Mouse (Mus musculus) urinary bladder, adult 2 months (tissue): ENCODE results near the gene Ikbip. TPM values are rescaled to one million over a fixed set of nuclear protein-coding genes. Genes with fewer than 3 reads are reported as not detected.

Source experiments
- polyA plus RNA-seq: library from polyadenylated mRNA; depleted of rRNA; stranded (reverse); fragments of >200 nt; gene quantifications from 2 replicates; pipeline ENCODE4 v1.2.3, GENCODE M21; 2012; rRNA removed

Ikbip gene
- polyA plus RNA-seq, 1 experiment = 42.1 TPM

Other genes with a start within 250 kb of the Ikbip start
- 9.2 and 10.3 TPM in 2 replicates for gene Apaf1, start 170 bp upstream of the Ikbip start, polyA plus RNA-seq
- gene Slc25a3, start 41.1 kb downstream of the Ikbip start, polyA plus RNA-seq = 529 and 576 TPM in 2 replicates
- gene Tmpo, start 98.4 kb downstream of the Ikbip start, polyA plus RNA-seq = 66.1 and 77.0 TPM in 2 replicates